Mouse (Mus musculus): ENCODE measurements around the gene Dnaja3.

DNA sequence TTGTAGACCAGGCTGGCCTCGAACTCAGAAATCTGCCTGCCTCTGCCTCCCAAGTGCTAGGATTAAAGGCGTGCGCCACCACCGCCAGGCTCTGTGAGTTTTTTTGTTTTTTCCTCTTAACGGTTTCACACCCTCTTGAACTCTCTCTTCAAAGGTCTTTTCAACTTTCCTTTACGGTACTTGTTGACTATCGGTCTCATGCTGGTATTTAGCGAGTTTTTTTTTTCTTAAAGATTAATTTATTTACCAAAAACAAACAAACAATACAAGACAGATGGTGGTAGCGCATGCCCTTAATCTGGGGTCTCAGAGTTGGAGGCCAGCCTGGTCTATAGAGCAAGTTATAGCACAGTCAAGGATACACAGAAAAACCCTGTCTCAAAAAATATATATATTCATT, 49.6 kb upstream of the Dnaja3 start:
- TF ChIP-seq CTCF (IDR thresholded peaks at IDR 0.05; ENCODE audit: extremely low read depth, insufficient read depth, low read length), result no peak
- TF ChIP-seq POLR2A (IDR thresholded peaks at IDR 0.05; ENCODE audit: extremely low read depth, insufficient read depth, low read length), result no peak
